10 mouse cellular contexts compared by ENCODE assay signal in genomic region chr10:60028181-60028580, GRCm38 (mm10). TPM values are rescaled to one million over a fixed set of nuclear protein-coding genes. Genes with fewer than 3 reads are reported as not detected.
DNase-seq lines count a peak whose midpoint lies in the region; ATAC-seq lines count a peak whose summit lies in the region.
"Had no signal": no experiment of that assay in that cellular context is flagged by ENCODE, and none has a peak within 500 bp of the region (broad histone marks: within the 10 kb centered on the region; RNA-seq: fewer than 3 reads in every experiment).

No protein-coding gene starts in this region.

- H3K4me2 ChIP-seq in midbrain, embryonic 13.5 days (replicated peaks) = no peak overlapping the region
- no peak overlapping the region for H3K4me2 ChIP-seq in embryonic facial prominence, embryonic 13.5 days
- H3K4me2 ChIP-seq in limb, embryonic 12.5 days = no peak overlapping the region
- H3K4me2 ChIP-seq in heart, embryonic 12.5 days = no peak overlapping the region

- no peak for ATAC-seq in midbrain, embryonic 13.5 days
- no peak for ATAC-seq in embryonic facial prominence, embryonic 13.5 days (ENCODE audit: insufficient number of reproducible peaks, insufficient read depth, low FRiP score, low TSS enrichment, low read depth)
- no peak for ATAC-seq in limb, embryonic 12.5 days (ENCODE audit: insufficient number of reproducible peaks, insufficient read depth, low FRiP score, low TSS enrichment, low read depth)
- no peak for ATAC-seq in heart, embryonic 12.5 days (ENCODE audit: insufficient number of reproducible peaks, low FRiP score)

- H3K4me3 ChIP-seq in midbrain, embryonic 10.5 days = no peak overlapping the region
- no peak overlapping the region for H3K4me3 ChIP-seq in midbrain, embryonic 13.5 days (replicated peaks)
- no peak overlapping the region for H3K4me3 ChIP-seq in embryonic facial prominence, embryonic 13.5 days
- H3K4me3 ChIP-seq in limb, embryonic 12.5 days (replicated peaks) = no peak overlapping the region
- H3K4me3 ChIP-seq in heart, embryonic 12.5 days = no peak overlapping the region

- peaks cover 40% of the 10 kb centered on the region for H3K4me1 ChIP-seq in midbrain, embryonic 10.5 days
- H3K4me1 ChIP-seq in midbrain, embryonic 13.5 days (replicated peaks) = peaks cover 36% of the 10 kb centered on the region
- H3K4me1 ChIP-seq in embryonic facial prominence, embryonic 13.5 days = peaks cover 35% of the 10 kb centered on the region
- H3K4me1 ChIP-seq in limb, embryonic 12.5 days (replicated peaks) = peaks cover 53% of the 10 kb centered on the region
- H3K4me1 ChIP-seq in heart, embryonic 12.5 days (replicated peaks) = peaks cover 24% of the 10 kb centered on the region

- H3K27me3 ChIP-seq in midbrain, embryonic 10.5 days (ENCODE audit: low read depth, poor library complexity, severe bottlenecking) = no peaks in the 10 kb centered on the region
- H3K27me3 ChIP-seq in midbrain, embryonic 13.5 days = no peaks in the 10 kb centered on the region
- no peaks in the 10 kb centered on the region for H3K27me3 ChIP-seq in embryonic facial prominence, embryonic 13.5 days
- H3K27me3 ChIP-seq in limb, embryonic 12.5 days = no peaks in the 10 kb centered on the region
- no peaks in the 10 kb centered on the region for H3K27me3 ChIP-seq in heart, embryonic 12.5 days (replicated peaks)

- intact Hi-C loops in gastrocnemius, postnatal 36 days (cut with DNase I) = no loop called here

- H3K9me3 ChIP-seq in midbrain, embryonic 10.5 days (replicated peaks) = no peaks in the 10 kb centered on the region
- no peaks in the 10 kb centered on the region for H3K9me3 ChIP-seq in midbrain, embryonic 13.5 days
- no peaks in the 10 kb centered on the region for H3K9me3 ChIP-seq in embryonic facial prominence, embryonic 13.5 days
- no peaks in the 10 kb centered on the region for H3K9me3 ChIP-seq in limb, embryonic 12.5 days
- no peaks in the 10 kb centered on the region for H3K9me3 ChIP-seq in heart, embryonic 12.5 days (replicated peaks)

- no peak for DNase-seq in midbrain, embryonic 10.5 days (ENCODE audit: low spot score)
- peak; percentile 79 for DNase-seq in thymus, postnatal 14 days
- DNase-seq in layer of hippocampus, postnatal 10 days (ENCODE audit: low spot score in 2 of 2) = no peak
- DNase-seq in gastrocnemius, postnatal 36 days = no peak
- DNase-seq: heart, adult 18-20 months had no signal

- WGBS in midbrain, embryonic 10.5 days = 77% methylated on average over 7 of the region's 7 CpGs
- 83% methylated on average over 7 of the region's 7 CpGs for WGBS in midbrain, embryonic 13.5 days
- WGBS in embryonic facial prominence, embryonic 13.5 days = 73% methylated on average over 7 of the region's 7 CpGs
- 72% methylated on average over 7 of the region's 7 CpGs for WGBS in limb, embryonic 12.5 days
- WGBS in heart, embryonic 12.5 days = 80% methylated on average over 7 of the region's 7 CpGs

- no peaks in the 10 kb centered on the region; the same call in 1 of the 2 replicates for H3K36me3 ChIP-seq in midbrain, embryonic 10.5 days
- no peaks in the 10 kb centered on the region for H3K36me3 ChIP-seq in midbrain, embryonic 13.5 days
- 0 out of 2 replicates have a peak, but pooled peaks cover 7% of the 10 kb centered on the region for H3K36me3 ChIP-seq in embryonic facial prominence, embryonic 13.5 days
- H3K36me3 ChIP-seq in limb, embryonic 12.5 days = no peaks in the 10 kb centered on the region
- no peaks in the 10 kb centered on the region for H3K36me3 ChIP-seq in heart, embryonic 12.5 days

- no peak overlapping the region for H3K9ac ChIP-seq in midbrain, embryonic 13.5 days (replicated peaks)
- peak overlapping the region; percentile 16; the same call in 1 of the 2 replicates for H3K9ac ChIP-seq in embryonic facial prominence, embryonic 13.5 days
- H3K9ac ChIP-seq in limb, embryonic 12.5 days (replicated peaks) = no peak overlapping the region
- no peak overlapping the region for H3K9ac ChIP-seq in heart, embryonic 12.5 days

- 0 out of 2 replicates have a peak overlapping the region, but pooled peaks have one; percentile 14 for H3K27ac ChIP-seq in midbrain, embryonic 10.5 days (replicated peaks)
- no peak overlapping the region for H3K27ac ChIP-seq in midbrain, embryonic 13.5 days
- no peak overlapping the region for H3K27ac ChIP-seq in embryonic facial prominence, embryonic 13.5 days
- peak overlapping the region; percentile 86 for H3K27ac ChIP-seq in limb, embryonic 12.5 days
- no peak overlapping the region for H3K27ac ChIP-seq in heart, embryonic 12.5 days (ENCODE audit: poor library complexity, severe bottlenecking)
- H3K27ac ChIP-seq: macrophage had no signal

RNA-seq across cellular contexts. Expression of gene Anapc16, which starts 25.2 kb away (rescaled TPM):
- 111 and 113 TPM in 2 replicates for polyA plus RNA-seq in midbrain, embryonic 10.5 days (2016; fragmentation: Nextera tagmentation; extraction: Ambion mirVana)
- 121 TPM in 2 replicates for polyA plus RNA-seq in midbrain, embryonic 13.5 days (2015; fragmentation: Nextera tagmentation; extraction: Ambion mirVana)
- 116 and 128 TPM in 2 replicates for polyA plus RNA-seq in embryonic facial prominence, embryonic 13.5 days (2015; fragmentation: Nextera tagmentation; extraction: Ambion mirVana)
- 126 and 132 TPM in 2 replicates for polyA plus RNA-seq in limb, embryonic 12.5 days (2016; fragmentation: Nextera tagmentation; extraction: Ambion mirVana)
- total RNA-seq in layer of hippocampus, postnatal 10 days (2021) = 10 to 100 TPM; 66.0 to 72.3 TPM
- 79.4 and 84.7 TPM in 2 replicates for polyA plus RNA-seq in heart, embryonic 12.5 days (2016; fragmentation: Nextera tagmentation; extraction: Ambion mirVana)
- 10 to 100 TPM; 45.0 to 46.0 TPM for total RNA-seq in gastrocnemius, postnatal 36 days (2021)

RNA-seq across cellular contexts. Expression of gene Ascc1, which starts 25.6 kb away (rescaled TPM):
- polyA plus RNA-seq in midbrain, embryonic 10.5 days (2016; fragmentation: Nextera tagmentation; extraction: Ambion mirVana) = 34.4 and 35.5 TPM in 2 replicates
- polyA plus RNA-seq in midbrain, embryonic 13.5 days (2015; fragmentation: Nextera tagmentation; extraction: Ambion mirVana) = 49.5 and 50.6 TPM in 2 replicates
- polyA plus RNA-seq in embryonic facial prominence, embryonic 13.5 days (2015; fragmentation: Nextera tagmentation; extraction: Ambion mirVana) = 48.3 and 50.3 TPM in 2 replicates
- polyA plus RNA-seq in limb, embryonic 12.5 days (2016; fragmentation: Nextera tagmentation; extraction: Ambion mirVana) = 44.2 and 46.7 TPM in 2 replicates
- 10 to 100 TPM; 19.2 to 19.9 TPM for total RNA-seq in layer of hippocampus, postnatal 10 days (2021)
- 33.2 and 33.8 TPM in 2 replicates for polyA plus RNA-seq in heart, embryonic 12.5 days (2016; fragmentation: Nextera tagmentation; extraction: Ambion mirVana)
- total RNA-seq in gastrocnemius, postnatal 36 days (2021) = 10 to 100 TPM; 12.8 to 13.1 TPM

Comparison
In these comparisons a context has a peak if more than half of its experiments do, and no peak if none do; other contexts are left out.
1. H3K27ac ChIP-seq: peak in midbrain, embryonic 10.5 days (single experiment) and limb, embryonic 12.5 days (single experiment); none in midbrain, embryonic 13.5 days (single experiment), embryonic facial prominence, embryonic 13.5 days (single experiment) and heart, embryonic 12.5 days (single experiment).